ENCODE assay signal across 8 mouse cellular contexts in genomic region chr16:59599411-59600265, GRCm38 (mm10). TPM values are rescaled to one million over a fixed set of nuclear protein-coding genes. Genes with fewer than 3 reads are reported as not detected.
A peak's percentile ranks its signal among the peaks of the same experiment; 100 is the strongest.
DNase-seq lines count a peak whose midpoint lies in the region; ATAC-seq lines count a peak whose summit lies in the region.

No protein-coding gene starts in this region.

- peak overlapping the region; percentile 86 for H3K9ac ChIP-seq in lung, embryonic 16.5 days (ENCODE audit: low read length)
- no peak overlapping the region for H3K9ac ChIP-seq in embryonic facial prominence, embryonic 12.5 days
- peak overlapping the region; percentile 85 for H3K9ac ChIP-seq in hindbrain, embryonic 13.5 days
- no peak overlapping the region; the same call in 1 of the 2 replicates for H3K9ac ChIP-seq in midbrain, embryonic 12.5 days (replicated peaks)

- no peaks in the 10 kb centered on the region for H3K27me3 ChIP-seq in lung, embryonic 16.5 days (ENCODE audit: control insufficient read depth, insufficient read depth, low read depth, low read length)
- no peaks in the 10 kb centered on the region for H3K27me3 ChIP-seq in embryonic facial prominence, embryonic 12.5 days
- no peaks in the 10 kb centered on the region; the same call in 1 of the 2 replicates for H3K27me3 ChIP-seq in hindbrain, embryonic 13.5 days
- H3K27me3 ChIP-seq in midbrain, embryonic 12.5 days = peaks cover 11% of the 10 kb centered on the region

- peaks cover 5% of the 10 kb centered on the region; the same call in 1 of the 2 replicates for H3K9me3 ChIP-seq in lung, embryonic 16.5 days (ENCODE audit: control insufficient read depth, low read length)
- H3K9me3 ChIP-seq in embryonic facial prominence, embryonic 12.5 days = no peaks in the 10 kb centered on the region
- H3K9me3 ChIP-seq in hindbrain, embryonic 13.5 days = no peaks in the 10 kb centered on the region
- H3K9me3 ChIP-seq in midbrain, embryonic 12.5 days = no peaks in the 10 kb centered on the region

- no peak for DNase-seq in lung, postnatal 25 days (ENCODE audit: low spot score)
- no peak for DNase-seq in B cell, adult 2 months
- DNase-seq in cerebellum, adult 9-11 months = no peak
- no peak for DNase-seq in cerebellum, adult 11 months

- ATAC-seq in lung, embryonic 16.5 days (ENCODE audit: low read depth) = no peak
- ATAC-seq in embryonic facial prominence, embryonic 12.5 days (ENCODE audit: insufficient number of reproducible peaks, insufficient read depth, low FRiP score, low TSS enrichment) = no peak
- ATAC-seq in hindbrain, embryonic 13.5 days (ENCODE audit: low FRiP score) = 0 out of 2 replicates have a peak, but pooled peaks have one; percentile 15
- no peak for ATAC-seq in midbrain, embryonic 12.5 days (ENCODE audit: low FRiP score, low read depth)

- H3K27ac ChIP-seq in lung, embryonic 16.5 days (ENCODE audit: low read length) = peak overlapping the region; percentile 17; the same call in 1 of the 2 replicates
- peak overlapping the region; percentile 30; the same call in 1 of the 2 replicates for H3K27ac ChIP-seq in embryonic facial prominence, embryonic 12.5 days
- H3K27ac ChIP-seq in hindbrain, embryonic 13.5 days = peak overlapping the region; percentile 50; the same call in 1 of the 2 replicates
- no peak overlapping the region for H3K27ac ChIP-seq in midbrain, embryonic 12.5 days (replicated peaks)

- H3K4me1 ChIP-seq in lung, embryonic 16.5 days (replicated peaks; ENCODE audit: control insufficient read depth, insufficient read depth, low read length) = peaks cover 6% of the 10 kb centered on the region; the same call in 1 of the 2 replicates
- H3K4me1 ChIP-seq in embryonic facial prominence, embryonic 12.5 days = peaks cover 22% of the 10 kb centered on the region
- H3K4me1 ChIP-seq in hindbrain, embryonic 13.5 days (replicated peaks) = peaks cover 20% of the 10 kb centered on the region
- peaks cover 9% of the 10 kb centered on the region; the same call in 1 of the 2 replicates for H3K4me1 ChIP-seq in midbrain, embryonic 12.5 days

- peak overlapping the region; percentile 84 for H3K4me3 ChIP-seq in lung, embryonic 16.5 days (ENCODE audit: low read length)
- peak overlapping the region; percentile 74 for H3K4me3 ChIP-seq in embryonic facial prominence, embryonic 12.5 days
- peak overlapping the region; percentile 80 for H3K4me3 ChIP-seq in hindbrain, embryonic 13.5 days
- peak overlapping the region; percentile 72 for H3K4me3 ChIP-seq in midbrain, embryonic 12.5 days

- no peaks in the 10 kb centered on the region for H3K36me3 ChIP-seq in lung, embryonic 16.5 days (ENCODE audit: control insufficient read depth, insufficient read depth, low read length)
- no peaks in the 10 kb centered on the region for H3K36me3 ChIP-seq in embryonic facial prominence, embryonic 12.5 days
- no peaks in the 10 kb centered on the region for H3K36me3 ChIP-seq in hindbrain, embryonic 13.5 days
- no peaks in the 10 kb centered on the region for H3K36me3 ChIP-seq in midbrain, embryonic 12.5 days

- WGBS in lung, embryonic 16.5 days = 28% methylated on average over 17 of the region's 17 CpGs
- WGBS in embryonic facial prominence, embryonic 12.5 days = 11% methylated on average over 17 of the region's 17 CpGs
- 20% methylated on average over 17 of the region's 17 CpGs for WGBS in hindbrain, embryonic 13.5 days
- 13% methylated on average over 17 of the region's 17 CpGs for WGBS in midbrain, embryonic 12.5 days

- H3K4me2 ChIP-seq in lung, embryonic 16.5 days (ENCODE audit: low read depth, low read length) = peak overlapping the region; percentile 56
- peak overlapping the region; percentile 62 for H3K4me2 ChIP-seq in embryonic facial prominence, embryonic 12.5 days (replicated peaks)
- H3K4me2 ChIP-seq in hindbrain, embryonic 13.5 days = peak overlapping the region; percentile 81
- peak overlapping the region; percentile 76 for H3K4me2 ChIP-seq in midbrain, embryonic 12.5 days (replicated peaks)

RNA-seq across cellular contexts. Expression of gene Crybg3, which starts 1.1 kb away (rescaled TPM):
- 5.5 and 6.0 TPM in 2 replicates for polyA plus RNA-seq in lung, embryonic 16.5 days (2015; fragmentation: Nextera tagmentation; extraction: Ambion mirVana)
- polyA plus RNA-seq in embryonic facial prominence, embryonic 12.5 days (2016; fragmentation: Nextera tagmentation; extraction: Ambion mirVana) = 8.8 and 9.4 TPM in 2 replicates
- 3.0 and 4.1 TPM in 2 replicates for polyA plus RNA-seq in hindbrain, embryonic 13.5 days (2015; fragmentation: Nextera tagmentation; extraction: Ambion mirVana)
- 5.5 and 5.7 TPM in 2 replicates for polyA plus RNA-seq in midbrain, embryonic 12.5 days (2016; fragmentation: Nextera tagmentation; extraction: Ambion mirVana)

RNA-seq across cellular contexts. Expression of gene Arl6, which starts 39.6 kb away (rescaled TPM):
- 32.3 and 36.5 TPM in 2 replicates for polyA plus RNA-seq in lung, embryonic 16.5 days (2015; fragmentation: Nextera tagmentation; extraction: Ambion mirVana)
- polyA plus RNA-seq in embryonic facial prominence, embryonic 12.5 days (2016; fragmentation: Nextera tagmentation; extraction: Ambion mirVana) = 35.0 and 37.8 TPM in 2 replicates
- polyA plus RNA-seq in hindbrain, embryonic 13.5 days (2015; fragmentation: Nextera tagmentation; extraction: Ambion mirVana) = 48.8 and 51.5 TPM in 2 replicates
- polyA plus RNA-seq in midbrain, embryonic 12.5 days (2016; fragmentation: Nextera tagmentation; extraction: Ambion mirVana) = 49.3 and 50.1 TPM in 2 replicates

Comparison
In these comparisons a context has a peak if more than half of its experiments do, and no peak if none do; other contexts are left out.
1. H3K9ac ChIP-seq: peak in lung, embryonic 16.5 days (single experiment) and hindbrain, embryonic 13.5 days (single experiment); none in embryonic facial prominence, embryonic 12.5 days (single experiment) and midbrain, embryonic 12.5 days (single experiment).
2. Peak in every context shown above with its lines, with median percentiles within 50 percentile points of each other: H3K4me2 ChIP-seq and H3K4me3 ChIP-seq.